Mouse (Mus musculus): ENCODE data around the gene Epp13.

- TF ChIP-seq CTCF (IDR thresholded peaks at IDR 0.05; ENCODE audit: low read depth, low read length): no peak
- no peak for TF ChIP-seq EP300 (IDR thresholded peaks at IDR 0.05; ENCODE audit: insufficient read depth, low read depth, low read length)
- no peak for TF ChIP-seq POLR2A (IDR thresholded peaks at IDR 0.05; ENCODE audit: insufficient read depth, low read length)
Measured at GRCm38 (mm10) chr7:6239787-6240186, 12.7 kb upstream of the Epp13 start.
